Mouse (Mus musculus) E14TG2a.4 (cell line): ENCODE measurements around the gene Chek2.

Experiments
- CTCF ChIP-seq: conservative IDR thresholded peaks from 2 replicates; pipeline ENCODE4 v1.5.1; 2014; ENCODE audit warnings: low read length
- NANOG ChIP-seq: IDR thresholded peaks from 2 replicates; pipeline ENCODE4 v1.6.1; 2014; ENCODE audit warnings: borderline replicate concordance, low read length, mixed read lengths

- TF ChIP-seq CTCF (no peak), NANOG (no peak)
Measured at GRCm38 (mm10) chr5:110877666-110878505, 38.1 kb downstream of the Chek2 start.
